Mouse (Mus musculus) MEL-GATA-1-ER (cell line): ENCODE measurements at regions not wholly inside any gene's neighbourhood (a gene's known extent, or its start where the extent isn't known, plus 50 kb on each side); places are given as distances from the start of the nearest gene placed in this dataset.

Experiments used
- DNase-seq: peaks from one replicate; pipeline ENCODE4 v3.0.0-alpha.2; 2012; ENCODE audit warnings: low read depth; ENCODE audit errors: extremely low read depth

- no peak for DNase-seq
These were observed 1224.6 kb upstream of the A1bg start for GRCm38 (mm10) chr15:62147343-62147953.

GRCm38 (mm10) chr15:62145643-62146285, 1223.0 kb upstream of the A1bg start:
- no peak for DNase-seq

- DNase-seq, result no peak
These were observed 1222.2 kb upstream of the A1bg start for GRCm38 (mm10) chr15:62144776-62145564.

- no peak for DNase-seq
These were observed 1217.0 kb upstream of the A1bg start for GRCm38 (mm10) chr15:62139859-62140258.

- no peak for DNase-seq
These were observed 1216.4 kb upstream of the A1bg start for GRCm38 (mm10) chr15:62139192-62139591.

- no peak for DNase-seq
These were observed 1215.9 kb upstream of the A1bg start for GRCm38 (mm10) chr15:62138701-62139100.

GRCm38 (mm10) chr15:62136932-62137594, 1214.3 kb upstream of the A1bg start:
- DNase-seq, result no peak

GRCm38 (mm10) chr15:62134835-62135234, 1212.0 kb upstream of the A1bg start:
- DNase-seq, result no peak

GRCm38 (mm10) chr15:62134308-62134707, 1211.5 kb upstream of the A1bg start:
- no peak for DNase-seq

GRCm38 (mm10) chr15:62132895-62133294, 1210.1 kb upstream of the A1bg start:
- DNase-seq, result no peak

- DNase-seq, result no peak
These were observed 1208.9 kb upstream of the A1bg start for GRCm38 (mm10) chr15:62131686-62132085.

- DNase-seq, result no peak
These were observed 1207.7 kb upstream of the A1bg start for GRCm38 (mm10) chr15:62130530-62130929.

- no peak for DNase-seq
These were observed 1205.9 kb upstream of the A1bg start for GRCm38 (mm10) chr15:62128546-62129212.

GRCm38 (mm10) chr15:62127602-62128158, 1204.9 kb upstream of the A1bg start:
- DNase-seq, result peak; percentile 44

- DNase-seq, result no peak
These were observed 1202.9 kb upstream of the A1bg start for GRCm38 (mm10) chr15:62125718-62126117.

- no peak for DNase-seq
These were observed 1200.9 kb upstream of the A1bg start for GRCm38 (mm10) chr15:62123756-62124155.

- DNase-seq, result no peak
These were observed 1199.6 kb upstream of the A1bg start for GRCm38 (mm10) chr15:62122265-62123023.

- no peak for DNase-seq
These were observed 1198.9 kb upstream of the A1bg start for GRCm38 (mm10) chr15:62121696-62122095.

GRCm38 (mm10) chr15:62120735-62121134, 1197.9 kb upstream of the A1bg start:
- DNase-seq, result no peak

GRCm38 (mm10) chr15:62118997-62119396, 1196.2 kb upstream of the A1bg start:
- no peak for DNase-seq
